Mouse (Mus musculus): ENCODE measurements around the gene Ceacam3. TPM values are rescaled to one million over a fixed set of nuclear protein-coding genes. Genes with fewer than 3 reads are reported as not detected.
"Not testable (repeated sequence)": the region's sequence is repeated elsewhere in the genome, so short reads cannot be mapped to it uniquely, and the experiment has no call there.

The Ceacam3 gene
- not detected in 2 replicates for polyA plus RNA-seq (2014; fragmentation: Nextera tagmentation; extraction: Ambion mirVana)

GRCm38 (mm10) chr7:17149931-17150330 lies at the start of gene Ceacam3:
Gene Ceacam3, plus strand, starts transcription at chr7:17150282.
- Histone ChIP-seq H3K9me3 (ENCODE audit: control insufficient read depth, low read length) (peaks cover 22% of the 10 kb centered on the region), H3K4me3 (replicated peaks; ENCODE audit: low read depth, low read length) (no peak within 1 kb of the TSS), H3K9ac (replicated peaks; ENCODE audit: low read length) (no peak within 1 kb of the TSS), H3K4me2 (ENCODE audit: low read length) (no peak within 1 kb of the TSS), H3K27ac (replicated peaks; ENCODE audit: low read depth, low read length) (no peak within 1 kb of the TSS), H3K27me3 (ENCODE audit: control insufficient read depth, insufficient read depth, low read length) (no peaks in the 10 kb centered on the region), H3K36me3 (ENCODE audit: control insufficient read depth, insufficient read depth, low read length) (no peaks in the 10 kb centered on the region), H3K4me1 (ENCODE audit: control insufficient read depth, insufficient read depth, low read length) (no peaks in the 10 kb centered on the region)
- no peak for ATAC-seq (ENCODE audit: low FRiP score, low TSS enrichment)
- WGBS = 87% methylated on average over 2 of the region's 2 CpGs
- DNase-seq = no peak

GRCm38 (mm10) chr7:17101631-17102030 lies 48.5 kb upstream of the Ceacam3 start:
- H3K4me2 ChIP-seq (ENCODE audit: low read length); DNase-seq; H3K36me3 ChIP-seq (ENCODE audit: control insufficient read depth, insufficient read depth, low read length); H3K9ac ChIP-seq (replicated peaks; ENCODE audit: low read length); H3K27ac ChIP-seq (replicated peaks; ENCODE audit: low read depth, low read length); H3K9me3 ChIP-seq (ENCODE audit: control insufficient read depth, low read length); H3K27me3 ChIP-seq (ENCODE audit: control insufficient read depth, insufficient read depth, low read length); H3K4me1 ChIP-seq (ENCODE audit: control insufficient read depth, insufficient read depth, low read length); H3K4me3 ChIP-seq (replicated peaks; ENCODE audit: low read depth, low read length); ATAC-seq (ENCODE audit: low FRiP score, low TSS enrichment): not testable (repeated sequence)
- WGBS = 91% methylated on average over 13 of the region's 13 CpGs

DNA sequence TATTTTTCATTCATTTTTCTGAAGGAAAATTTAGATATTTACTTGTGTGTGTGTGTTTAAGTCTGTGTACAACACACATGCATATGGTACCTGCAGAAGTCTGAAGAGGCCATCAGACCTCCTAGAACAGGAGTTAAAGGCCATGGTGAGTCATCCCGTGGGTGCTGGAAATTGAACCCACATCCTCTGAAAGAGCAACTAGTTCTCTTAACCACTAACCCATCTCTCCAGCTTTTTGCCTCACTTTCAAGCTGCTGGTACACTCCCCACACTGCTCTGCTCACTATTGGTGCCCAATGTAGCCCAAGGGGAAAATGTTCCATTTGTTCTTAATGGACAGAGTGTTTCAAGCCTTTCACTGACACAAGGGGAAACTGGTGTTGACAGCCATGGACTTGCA lies 14.8 kb upstream of the Ceacam3 start:
- no peak overlapping the region for H3K9ac ChIP-seq (replicated peaks; ENCODE audit: low read length)
- peaks cover 3% of the 10 kb centered on the region; the same call in 1 of the 2 replicates for H3K9me3 ChIP-seq (ENCODE audit: control insufficient read depth, low read length)
- no peaks in the 10 kb centered on the region for H3K27me3 ChIP-seq (ENCODE audit: control insufficient read depth, insufficient read depth, low read length)
- H3K4me2 ChIP-seq (ENCODE audit: low read length) = no peak overlapping the region
- no peaks in the 10 kb centered on the region for H3K36me3 ChIP-seq (ENCODE audit: control insufficient read depth, insufficient read depth, low read length)
- no peaks in the 10 kb centered on the region for H3K4me1 ChIP-seq (ENCODE audit: control insufficient read depth, insufficient read depth, low read length)
- WGBS = 84% methylated on average over 1 of the region's 1 CpGs
- DNase-seq (no peak), ATAC-seq (ENCODE audit: low FRiP score, low TSS enrichment) (no peak)
- H3K27ac ChIP-seq (replicated peaks; ENCODE audit: low read depth, low read length) = no peak overlapping the region
- no peak overlapping the region for H3K4me3 ChIP-seq (replicated peaks; ENCODE audit: low read depth, low read length)

DNA sequence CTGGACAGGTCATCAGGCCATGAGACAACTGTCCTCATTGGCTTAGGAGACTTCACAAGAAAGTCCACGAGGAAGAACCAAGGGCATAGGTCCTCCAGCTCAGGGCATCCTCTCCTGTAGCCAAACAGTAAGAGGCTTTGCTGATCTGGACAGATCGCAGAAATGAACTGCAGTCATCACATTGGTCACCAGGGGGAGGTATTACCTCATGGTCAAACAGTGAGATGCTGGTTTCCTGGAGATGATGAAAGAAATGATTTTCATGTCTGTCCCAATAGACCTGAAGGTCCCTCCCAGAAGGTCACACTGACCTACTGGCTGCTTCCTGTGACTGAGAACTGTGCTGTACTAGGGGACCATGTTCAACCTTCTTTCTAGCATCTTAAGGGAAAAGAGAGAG lies 5.6 kb downstream of the Ceacam3 start:
- H3K27me3 ChIP-seq (ENCODE audit: control insufficient read depth, insufficient read depth, low read length) = no peaks in the 10 kb centered on the region
- H3K4me1 ChIP-seq (ENCODE audit: control insufficient read depth, insufficient read depth, low read length) = no peaks in the 10 kb centered on the region
- no peak overlapping the region for H3K4me2 ChIP-seq (ENCODE audit: low read length)
- WGBS = 37% methylated on average over 2 of the region's 2 CpGs
- no peak for ATAC-seq (ENCODE audit: low FRiP score, low TSS enrichment)
- no peak for DNase-seq
- H3K9me3 ChIP-seq (ENCODE audit: control insufficient read depth, low read length) = peaks cover 26% of the 10 kb centered on the region; the same call in 1 of the 2 replicates
- H3K27ac ChIP-seq (replicated peaks; ENCODE audit: low read depth, low read length) = no peak overlapping the region
- no peak overlapping the region for H3K4me3 ChIP-seq (replicated peaks; ENCODE audit: low read depth, low read length)
- H3K9ac ChIP-seq (replicated peaks; ENCODE audit: low read length) = no peak overlapping the region
- no peaks in the 10 kb centered on the region for H3K36me3 ChIP-seq (ENCODE audit: control insufficient read depth, insufficient read depth, low read length)

DNA sequence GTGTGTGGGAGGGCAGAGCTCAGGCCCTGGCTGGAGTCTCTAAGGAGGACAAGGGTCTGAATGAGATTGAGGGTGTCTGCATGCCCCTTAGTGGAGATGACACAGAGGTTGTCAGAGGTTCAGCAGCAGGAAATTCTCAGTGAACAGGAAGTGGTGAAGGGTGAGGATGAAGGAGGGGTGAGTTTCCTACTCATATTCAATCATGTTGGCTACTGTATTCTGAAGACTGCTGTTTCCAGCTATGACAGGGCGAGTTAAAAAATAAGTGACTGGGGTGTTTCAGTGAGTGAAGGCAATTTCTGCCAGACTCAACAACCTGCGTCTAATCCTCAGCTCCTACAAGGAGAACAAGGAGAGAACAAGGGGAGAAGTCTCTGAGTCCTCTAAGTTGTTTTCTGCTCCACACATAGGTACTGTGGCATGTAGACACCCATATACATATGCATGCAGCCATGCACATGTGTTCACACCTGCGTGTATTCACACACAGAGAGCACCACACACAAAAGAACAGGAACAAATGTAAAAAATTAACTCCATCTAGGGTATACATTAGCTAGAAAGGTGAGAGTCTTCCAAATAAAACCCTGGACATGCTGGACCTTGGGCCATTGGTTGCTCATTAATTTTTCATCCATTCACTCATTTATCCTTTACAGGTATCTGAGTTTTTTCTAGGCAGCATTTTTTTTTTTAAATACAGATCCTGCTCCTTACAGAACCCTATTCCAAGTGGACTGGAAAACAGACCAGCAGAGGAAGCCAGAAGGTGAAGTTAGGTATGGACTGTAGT lies 7.0 kb downstream of the Ceacam3 start:
- H3K36me3 ChIP-seq (ENCODE audit: control insufficient read depth, insufficient read depth, low read length) = no peaks in the 10 kb centered on the region
- no peak overlapping the region for H3K9ac ChIP-seq (replicated peaks; ENCODE audit: low read length)
- H3K27ac ChIP-seq (replicated peaks; ENCODE audit: low read depth, low read length) = no peak overlapping the region
- ATAC-seq (ENCODE audit: low FRiP score, low TSS enrichment) = no peak
- no peak for DNase-seq
- H3K4me1 ChIP-seq (ENCODE audit: control insufficient read depth, insufficient read depth, low read length) = no peaks in the 10 kb centered on the region
- no peaks in the 10 kb centered on the region for H3K27me3 ChIP-seq (ENCODE audit: control insufficient read depth, insufficient read depth, low read length)
- peaks cover 22% of the 10 kb centered on the region; the same call in 1 of the 2 replicates for H3K9me3 ChIP-seq (ENCODE audit: control insufficient read depth, low read length)
- WGBS = 67% methylated on average over 3 of the region's 3 CpGs
- no peak overlapping the region for H3K4me2 ChIP-seq (ENCODE audit: low read length)
- no peak overlapping the region for H3K4me3 ChIP-seq (replicated peaks; ENCODE audit: low read depth, low read length)

GRCm38 (mm10) chr7:17159011-17159410 lies 8.9 kb downstream of the Ceacam3 start:
- no peaks in the 10 kb centered on the region for H3K27me3 ChIP-seq (ENCODE audit: control insufficient read depth, insufficient read depth, low read length)
- H3K4me2 ChIP-seq (ENCODE audit: low read length) = no peak overlapping the region
- WGBS = 89% methylated on average over 7 of the region's 7 CpGs
- H3K27ac ChIP-seq (replicated peaks; ENCODE audit: low read depth, low read length) = no peak overlapping the region
- H3K9me3 ChIP-seq (ENCODE audit: control insufficient read depth, low read length) = peaks cover 22% of the 10 kb centered on the region; the same call in 1 of the 2 replicates
- no peak overlapping the region for H3K4me3 ChIP-seq (replicated peaks; ENCODE audit: low read depth, low read length)
- no peaks in the 10 kb centered on the region for H3K36me3 ChIP-seq (ENCODE audit: control insufficient read depth, insufficient read depth, low read length)
- H3K4me1 ChIP-seq (ENCODE audit: control insufficient read depth, insufficient read depth, low read length) = no peaks in the 10 kb centered on the region
- DNase-seq = no peak
- no peak for ATAC-seq (ENCODE audit: low FRiP score, low TSS enrichment)
- H3K9ac ChIP-seq (replicated peaks; ENCODE audit: low read length) = no peak overlapping the region

DNA sequence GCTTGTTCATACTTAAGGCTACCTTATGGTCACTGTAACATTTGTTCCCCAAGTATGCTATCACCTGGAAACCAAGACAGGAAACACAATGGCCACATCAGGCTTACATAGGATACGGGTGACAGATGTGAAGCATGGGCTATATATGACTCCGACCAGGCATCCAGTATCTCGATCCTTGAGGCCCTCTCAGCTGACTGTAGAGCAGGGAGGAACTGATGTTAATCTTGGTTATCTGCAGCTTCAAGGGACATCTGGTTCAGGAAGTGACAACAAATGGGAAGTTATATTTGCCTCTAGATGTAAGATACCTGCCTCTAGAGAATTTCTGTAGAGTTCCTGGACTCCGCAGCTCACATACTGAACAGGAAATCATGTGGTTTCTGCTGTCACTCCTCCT lies 21.7 kb downstream of the Ceacam3 start:
- Histone ChIP-seq H3K4me2 (ENCODE audit: low read length) (no peak overlapping the region), H3K9ac (replicated peaks; ENCODE audit: low read length) (no peak overlapping the region), H3K36me3 (ENCODE audit: control insufficient read depth, insufficient read depth, low read length) (no peaks in the 10 kb centered on the region), H3K4me3 (replicated peaks; ENCODE audit: low read depth, low read length) (no peak overlapping the region), H3K4me1 (ENCODE audit: control insufficient read depth, insufficient read depth, low read length) (no peaks in the 10 kb centered on the region), H3K27me3 (ENCODE audit: control insufficient read depth, insufficient read depth, low read length) (no peaks in the 10 kb centered on the region), H3K9me3 (ENCODE audit: control insufficient read depth, low read length) (peaks cover 14% of the 10 kb centered on the region; the same call in 1 of the 2 replicates), H3K27ac (replicated peaks; ENCODE audit: low read depth, low read length) (no peak overlapping the region)
- 87% methylated on average over 4 of the region's 4 CpGs for WGBS
- DNase-seq = no peak
- no peak for ATAC-seq (ENCODE audit: low FRiP score, low TSS enrichment)

DNA sequence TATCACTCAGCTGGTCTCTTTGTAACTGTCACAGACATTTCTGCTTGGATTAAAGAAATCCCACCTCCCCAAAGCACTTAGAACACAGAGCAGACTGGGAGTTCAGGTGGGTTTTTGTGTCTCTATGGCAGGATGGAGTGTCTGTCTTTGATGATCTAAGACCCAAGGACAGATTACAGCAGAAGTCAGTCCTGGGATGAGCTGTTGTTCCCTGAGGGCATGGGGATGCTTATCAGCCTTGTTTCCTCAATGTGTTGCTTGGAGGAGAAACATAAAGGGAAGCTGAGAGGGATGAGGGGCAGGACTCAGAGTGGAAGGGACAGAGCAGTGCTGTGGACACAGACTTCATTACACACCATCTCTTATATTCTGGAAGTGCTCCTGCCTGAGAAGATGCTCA lies 53.1 kb downstream of the Ceacam3 start, which contains the start of gene Psg29:
Psg29 (plus strand) TSS at position 301 of the 400 bp plus-strand sequence.
- Histone ChIP-seq H3K36me3 (ENCODE audit: control insufficient read depth, insufficient read depth, low read length) (no peaks in the 10 kb centered on the region), H3K9me3 (ENCODE audit: control insufficient read depth, low read length) (peaks cover 11% of the 10 kb centered on the region), H3K4me3 (replicated peaks; ENCODE audit: low read depth, low read length) (no peak within 1 kb of the TSS), H3K27me3 (ENCODE audit: control insufficient read depth, insufficient read depth, low read length) (no peaks in the 10 kb centered on the region), H3K4me1 (ENCODE audit: control insufficient read depth, insufficient read depth, low read length) (no peaks in the 10 kb centered on the region), H3K9ac (replicated peaks; ENCODE audit: low read length) (no peak within 1 kb of the TSS), H3K4me2 (ENCODE audit: low read length) (no peak within 1 kb of the TSS), H3K27ac (replicated peaks; ENCODE audit: low read depth, low read length) (no peak within 1 kb of the TSS)
- DNase-seq (no peak), ATAC-seq (ENCODE audit: low FRiP score, low TSS enrichment) (no peak)
